Mouse (Mus musculus) gastrocnemius, postnatal 36 days (tissue): ENCODE measurements at regions not wholly inside any gene's neighbourhood (a gene's known extent, or its start where the extent isn't known, plus 50 kb on each side); places are given as distances from the start of the nearest gene placed in this dataset.

ENCODE experiments used
- DNase-seq, 2 experiments: peaks; one replicate each; pipeline ENCODE4 v3.0.0; 2022
- intact Hi-C: fragments of 180-260 bp; cut with DNase I; formaldehyde crosslinking; loops from one replicate; pipeline ENCODE4 v1.15.1; 2025

GRCm38 (mm10) chr5:118962152-118962551, 401.7 kb downstream of the Med13l start:
- no peak for DNase-seq
- intact Hi-C loops: no loop called here

- intact Hi-C loops: no loop called here
- no peak for DNase-seq
These were observed 402.5 kb downstream of the Med13l start for GRCm38 (mm10) chr5:118963001-118963400.

- no peak for DNase-seq
- intact Hi-C loops: no loop called here
These were observed 406.4 kb downstream of the Med13l start for GRCm38 (mm10) chr5:118966901-118967300.

GRCm38 (mm10) chr5:118967718-118968117, 407.2 kb downstream of the Med13l start:
- DNase-seq: no peak
- intact Hi-C loops: no loop called here

GRCm38 (mm10) chr5:118975147-118975546, 414.7 kb downstream of the Med13l start:
- DNase-seq: no peak
- intact Hi-C loops: no loop called here

- no peak for DNase-seq
- intact Hi-C loops: no loop called here
These were observed 418.6 kb downstream of the Med13l start for GRCm38 (mm10) chr5:118978921-118979630.

- DNase-seq: peak in 1 of 2 experiments; percentile 48
- intact Hi-C loops: no loop called here
These were observed 420.6 kb downstream of the Med13l start for GRCm38 (mm10) chr5:118981046-118981445.

- DNase-seq: no peak
- intact Hi-C loops: no loop called here
These were observed 423.8 kb downstream of the Med13l start for GRCm38 (mm10) chr5:118984251-118984650.

GRCm38 (mm10) chr5:118984797-118985408, 424.4 kb downstream of the Med13l start:
- intact Hi-C loops: no loop called here

GRCm38 (mm10) chr5:118987376-118988000, 427.0 kb downstream of the Med13l start:
- intact Hi-C loops: no loop called here
- DNase-seq: no peak

More at GRCm38 (mm10) chr5:118984797-118985408, 424.4 kb downstream of the Med13l start:
- no peak for DNase-seq

- DNase-seq: no peak
- intact Hi-C loops: no loop called here
These were observed 438.6 kb downstream of the Med13l start for GRCm38 (mm10) chr5:118999124-118999523.

GRCm38 (mm10) chr5:119005825-119006471, 445.5 kb downstream of the Med13l start:
- DNase-seq: no peak

GRCm38 (mm10) chr5:119010048-119010447, 449.6 kb downstream of the Med13l start:
- no peak for DNase-seq
- intact Hi-C loops: no loop called here

More at GRCm38 (mm10) chr5:119005825-119006471, 445.5 kb downstream of the Med13l start:
- intact Hi-C loops: no loop called here

GRCm38 (mm10) chr5:119015181-119015580, 454.7 kb downstream of the Med13l start:
- intact Hi-C loops: no loop called here
- no peak for DNase-seq

- DNase-seq: no peak
- intact Hi-C loops: no loop called here
These were observed 455.3 kb downstream of the Med13l start for GRCm38 (mm10) chr5:119015606-119016255.

- DNase-seq: no peak
- intact Hi-C loops: no loop called here
These were observed 455.9 kb downstream of the Med13l start for GRCm38 (mm10) chr5:119016420-119016819.

- intact Hi-C loops: no loop called here
- no peak for DNase-seq
These were observed 463.5 kb downstream of the Med13l start for GRCm38 (mm10) chr5:119023947-119024346.

GRCm38 (mm10) chr5:119032051-119032450, 471.6 kb downstream of the Med13l start:
- intact Hi-C loops: no loop called here

GRCm38 (mm10) chr5:119044548-119044947, 484.1 kb downstream of the Med13l start:
- intact Hi-C loops: no loop called here

More at GRCm38 (mm10) chr5:119032051-119032450, 471.6 kb downstream of the Med13l start:
- DNase-seq: no peak

GRCm38 (mm10) chr5:119047581-119047980, 487.1 kb downstream of the Med13l start:
- intact Hi-C loops: no loop called here
- no peak for DNase-seq

More at GRCm38 (mm10) chr5:119044548-119044947, 484.1 kb downstream of the Med13l start:
- DNase-seq: no peak
